Mouse (Mus musculus): Measurements from ENCODE around the gene Rbm43.

Gene Rbm43

DNA sequence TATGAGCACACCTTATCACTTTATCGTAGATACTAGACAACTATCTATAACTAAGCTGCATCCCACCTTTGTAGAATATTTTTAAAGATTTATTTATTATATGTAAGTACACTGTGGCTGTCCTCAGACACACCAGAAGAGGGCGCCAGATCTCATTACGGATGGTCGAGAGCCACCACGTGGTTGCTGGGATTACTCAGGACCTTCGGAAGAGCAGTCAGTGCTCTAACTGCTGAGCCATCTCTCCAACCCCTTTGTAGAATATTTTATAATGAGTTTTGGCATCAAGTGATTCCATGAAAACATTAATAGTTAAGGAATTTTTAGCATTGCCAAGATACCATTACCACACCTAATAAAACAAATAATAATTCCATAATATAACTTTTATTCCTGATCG, 20.4 kb downstream of the Rbm43 start:
- DNase-seq (ENCODE audit: low spot score in 2 of 2) = no peak

DNA sequence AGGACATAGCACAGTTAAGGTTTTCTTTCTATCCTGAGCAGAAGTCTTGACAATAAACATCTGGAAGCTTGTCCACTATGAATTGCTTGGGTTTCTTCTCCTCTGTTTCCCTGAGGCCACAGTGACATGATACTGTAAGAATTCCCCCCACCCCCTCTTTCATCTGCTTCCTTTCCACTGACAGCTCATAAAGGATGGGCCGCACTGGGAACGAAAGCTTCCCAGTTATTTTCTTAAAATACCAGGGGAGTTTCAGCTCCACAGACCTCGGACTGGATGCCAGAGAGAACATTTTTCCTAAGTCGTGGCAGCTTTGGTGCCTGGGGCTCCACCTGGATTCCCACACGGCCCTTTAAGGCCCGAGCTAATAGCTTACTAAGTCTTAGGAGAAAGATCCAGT, 22.2 kb downstream of the Rbm43 start:
- DNase-seq (ENCODE audit: low spot score in 2 of 2) = no peak

DNA sequence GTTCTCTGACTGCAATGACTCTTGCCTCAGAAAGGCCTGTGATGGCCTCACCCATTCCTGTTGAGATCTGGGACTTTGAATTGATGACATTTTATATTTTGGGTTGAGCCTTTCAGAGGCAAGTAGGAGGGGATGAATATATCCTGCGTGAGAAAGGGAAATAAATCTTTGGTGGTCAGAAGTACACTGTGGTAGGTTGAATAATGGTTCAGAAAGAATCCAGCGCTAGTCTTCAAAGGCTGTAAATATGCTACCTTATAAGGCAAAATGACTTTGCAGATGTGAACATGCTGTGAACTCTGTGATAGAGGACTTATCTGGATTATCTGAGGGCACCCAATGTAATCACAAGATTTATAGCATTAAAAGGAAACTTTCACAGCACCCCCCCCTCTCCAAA, 23.1 kb downstream of the Rbm43 start:
- DNase-seq (ENCODE audit: low spot score in 2 of 2) = no peak

DNA sequence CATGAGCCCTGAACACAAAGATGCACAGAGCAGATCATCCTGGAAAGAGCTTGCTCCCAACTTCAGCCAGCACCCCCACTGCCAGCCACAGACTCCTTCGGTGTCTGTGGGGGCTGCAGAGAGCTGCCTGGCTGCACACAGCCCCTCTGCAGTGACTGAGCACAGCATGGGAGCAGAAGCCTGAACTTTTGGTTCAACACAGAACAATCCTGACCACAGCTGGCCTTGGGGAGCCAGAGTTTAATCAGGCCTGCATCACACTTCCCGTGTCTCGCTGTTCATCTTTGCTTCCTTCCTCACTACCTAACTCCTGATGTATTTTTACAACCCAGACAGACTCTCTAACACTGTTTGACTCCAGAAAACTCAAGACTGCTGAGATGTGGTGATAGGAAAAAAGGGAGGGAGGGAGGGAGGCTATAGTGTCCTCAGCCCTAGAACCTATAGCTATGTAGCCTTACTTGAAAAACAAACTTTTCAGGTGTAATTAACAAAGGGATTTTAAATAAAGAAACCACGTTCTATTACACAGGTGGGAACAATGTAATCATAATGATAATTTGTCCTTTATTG, 27.3 kb downstream of the Rbm43 start:
- no peak for DNase-seq (ENCODE audit: low spot score in 2 of 2)

DNA sequence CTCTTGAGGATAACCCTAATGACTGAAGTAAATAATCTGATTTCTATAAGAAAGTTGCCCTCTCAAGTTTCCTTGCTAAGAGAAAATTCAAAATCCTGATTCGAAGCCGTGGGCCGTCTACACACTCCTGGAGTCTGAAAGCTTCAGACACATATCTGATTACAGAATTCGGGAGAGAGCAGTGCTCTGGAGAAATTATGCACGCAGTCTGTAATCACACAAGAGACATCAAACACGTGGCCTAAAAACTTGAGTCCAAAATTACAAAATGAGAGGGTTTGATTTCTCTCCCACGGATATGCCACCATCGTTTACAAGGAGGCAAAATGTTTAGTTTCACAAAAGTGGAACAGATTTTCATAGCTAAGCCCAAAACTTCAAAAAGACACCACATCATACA, 29.3 kb downstream of the Rbm43 start:
- DNase-seq (ENCODE audit: low spot score in 2 of 2) = no peak

DNA sequence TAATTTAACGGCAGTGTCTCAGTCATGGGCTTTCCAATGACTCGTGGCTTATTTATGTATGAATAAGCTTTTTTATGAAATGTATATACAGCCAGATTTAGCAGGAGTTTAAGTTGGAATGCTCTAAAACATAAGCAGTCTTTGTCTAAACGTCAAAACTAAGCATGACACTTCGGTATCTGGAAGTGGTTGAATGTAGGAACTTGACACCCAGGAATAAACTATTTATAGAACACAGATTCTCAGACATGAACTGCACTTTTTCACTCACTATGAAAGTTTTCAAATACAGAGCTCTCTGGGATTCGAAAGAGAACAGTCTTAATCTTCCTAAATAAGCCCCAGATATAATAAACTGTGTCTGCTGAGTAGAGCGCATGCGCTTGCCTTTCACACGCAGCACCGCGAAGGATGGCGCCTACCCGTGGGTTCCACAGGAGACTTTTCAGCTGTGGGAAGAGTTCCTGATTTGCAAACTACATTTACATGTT, 42.5 kb downstream of the Rbm43 start:
- DNase-seq (ENCODE audit: low spot score in 2 of 2) = no peak

DNA sequence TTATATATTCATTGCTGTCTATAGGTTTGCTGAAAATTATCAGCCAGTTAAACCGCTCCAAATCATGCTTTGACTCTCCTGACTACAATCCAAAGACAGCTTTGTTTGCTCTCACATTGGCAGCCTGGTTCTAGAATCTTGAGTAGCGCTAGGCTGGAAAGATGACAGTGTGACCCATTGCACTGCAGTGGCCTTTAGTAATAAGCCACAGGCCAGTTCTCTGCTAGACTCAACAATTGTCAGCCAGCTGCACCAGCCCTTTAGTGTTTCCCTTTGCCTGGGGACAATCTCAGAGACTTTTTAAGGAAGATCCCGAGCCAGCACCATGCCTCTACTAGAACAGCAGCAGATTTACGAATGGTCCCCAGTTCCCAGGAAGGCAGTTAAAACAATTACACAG, 44.0 kb downstream of the Rbm43 start:
- no peak for DNase-seq (ENCODE audit: low spot score in 2 of 2)

DNA sequence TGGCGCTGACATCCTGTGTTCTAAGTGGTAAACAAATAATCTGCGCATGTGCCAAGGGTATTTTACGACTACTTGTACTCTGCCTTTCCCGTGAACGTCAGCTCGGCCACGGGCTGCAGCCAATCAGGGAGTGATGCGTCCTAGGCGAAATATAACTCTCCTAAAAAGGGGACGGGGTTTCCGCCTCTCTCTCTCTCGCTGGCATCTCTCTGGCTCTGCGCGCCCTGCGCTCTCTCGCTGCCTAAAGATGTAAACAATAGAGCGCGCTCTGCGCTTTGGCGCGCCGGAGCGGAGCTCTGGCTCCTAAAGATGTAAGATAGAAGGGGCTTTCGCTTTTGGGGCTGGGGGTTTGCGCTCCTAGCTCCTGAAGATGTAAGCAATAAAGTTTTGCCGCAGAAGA, 44.8 kb downstream of the Rbm43 start:
- peak in 1 of 2 experiments; percentile 21 for DNase-seq (ENCODE audit: low spot score in 2 of 2)

DNA sequence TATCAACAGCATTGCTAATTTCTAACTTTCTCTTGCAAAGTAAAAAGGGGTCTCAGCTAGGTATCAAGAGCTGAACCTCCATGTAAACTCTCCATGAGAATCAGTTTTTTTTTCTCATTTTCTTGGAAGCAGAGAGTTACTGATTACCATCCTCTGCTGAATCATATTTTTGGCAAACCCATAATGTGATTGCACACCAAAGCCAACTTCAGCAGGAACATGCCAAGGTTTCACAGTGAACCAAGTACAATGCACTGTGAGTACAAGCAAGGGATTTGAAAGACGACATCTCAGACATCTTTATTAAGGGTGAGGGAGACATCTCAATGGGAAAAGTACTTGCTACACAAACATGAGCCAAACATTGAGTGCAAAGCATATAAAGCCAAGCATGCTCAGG, 54.8 kb downstream of the Rbm43 start:
- DNase-seq (ENCODE audit: low spot score in 2 of 2) = peak in 1 of 2 experiments; percentile 21
